9 mouse cellular contexts compared by ENCODE assay signal in the genomic region with DNA sequence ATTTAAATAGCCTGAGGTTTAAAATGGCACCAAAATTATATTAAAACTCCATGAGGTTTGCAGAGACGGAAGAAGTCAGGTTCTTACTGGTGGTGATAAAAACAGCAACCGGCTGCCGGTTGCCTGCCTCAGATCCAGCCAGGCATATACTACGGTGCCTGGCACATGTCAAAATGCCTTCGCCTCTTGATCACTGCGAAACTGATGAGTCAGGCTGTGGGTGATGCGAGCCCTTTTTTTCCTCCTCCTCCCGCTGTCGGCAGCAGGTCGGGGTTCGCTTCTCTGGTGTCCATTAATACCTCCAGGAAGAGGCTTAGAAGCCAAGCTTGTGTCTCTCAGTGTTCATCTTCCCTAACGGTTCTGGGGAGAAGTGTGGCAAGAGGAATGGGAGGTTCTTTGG. TPM values are rescaled to one million over a fixed set of nuclear protein-coding genes. Genes with fewer than 3 reads are reported as not detected.
A peak's percentile ranks its signal among the peaks of the same experiment; 100 is the strongest.
DNase-seq lines count a peak whose midpoint lies in the region; ATAC-seq lines count a peak whose summit lies in the region.
"Had no signal": no experiment of that assay in that cellular context is flagged by ENCODE, and none has a peak within 500 bp of the region (broad histone marks: within the 10 kb centered on the region; RNA-seq: fewer than 3 reads in every experiment).

No protein-coding gene starts in this region.

- H3K9ac ChIP-seq in liver, embryonic 12.5 days: peak overlapping the region; percentile 71
- no peak overlapping the region for H3K9ac ChIP-seq in forebrain, embryonic 11.5 days (ENCODE audit: low read length)
- H3K9ac ChIP-seq in hindbrain, embryonic 16.5 days (ENCODE audit: low read depth, low read length): no peak overlapping the region
- H3K9ac ChIP-seq: limb, embryonic 13.5 days had no signal

- ATAC-seq in liver, embryonic 12.5 days: peak; percentile 83
- ATAC-seq in forebrain, embryonic 11.5 days (replicated peaks; ENCODE audit: low FRiP score): no peak
- no peak for ATAC-seq in hindbrain, embryonic 16.5 days

- H3K9me3 ChIP-seq in heart, embryonic 10.5 days: no peaks in the 10 kb centered on the region
- no peaks in the 10 kb centered on the region for H3K9me3 ChIP-seq in liver, embryonic 12.5 days (replicated peaks)
- H3K9me3 ChIP-seq in forebrain, embryonic 11.5 days (ENCODE audit: control insufficient read depth, low read length): no peaks in the 10 kb centered on the region
- H3K9me3 ChIP-seq in hindbrain, embryonic 16.5 days (ENCODE audit: control insufficient read depth, low read length): no peaks in the 10 kb centered on the region
- H3K9me3 ChIP-seq: limb, embryonic 13.5 days had no signal

- H3K27ac ChIP-seq in heart, embryonic 10.5 days: 0 out of 2 replicates have a peak overlapping the region, but pooled peaks have one; percentile 1
- H3K27ac ChIP-seq in liver, embryonic 12.5 days: peak overlapping the region; percentile 83
- H3K27ac ChIP-seq in forebrain, embryonic 11.5 days (ENCODE audit: low read depth, low read length): no peak overlapping the region
- H3K27ac ChIP-seq in hindbrain, embryonic 16.5 days (ENCODE audit: low read depth, low read length): no peak overlapping the region
- H3K27ac ChIP-seq: limb, embryonic 13.5 days had no signal

- H3K36me3 ChIP-seq in heart, embryonic 10.5 days: 0 out of 2 replicates have a peak, but pooled peaks cover 3% of the 10 kb centered on the region
- H3K36me3 ChIP-seq in liver, embryonic 12.5 days: no peaks in the 10 kb centered on the region; the same call in 1 of the 2 replicates
- no peaks in the 10 kb centered on the region for H3K36me3 ChIP-seq in forebrain, embryonic 11.5 days (ENCODE audit: control insufficient read depth, insufficient read depth, low read length)
- no peaks in the 10 kb centered on the region for H3K36me3 ChIP-seq in hindbrain, embryonic 16.5 days (ENCODE audit: control insufficient read depth, insufficient read depth, low read length)
- H3K36me3 ChIP-seq: limb, embryonic 13.5 days had no signal

- no peaks in the 10 kb centered on the region for H3K27me3 ChIP-seq in heart, embryonic 10.5 days (ENCODE audit: insufficient read depth, poor library complexity, severe bottlenecking)
- H3K27me3 ChIP-seq in liver, embryonic 12.5 days (replicated peaks): no peaks in the 10 kb centered on the region
- no peaks in the 10 kb centered on the region for H3K27me3 ChIP-seq in forebrain, embryonic 11.5 days (ENCODE audit: control insufficient read depth, insufficient read depth, low read length)
- H3K27me3 ChIP-seq in hindbrain, embryonic 16.5 days (replicated peaks; ENCODE audit: control insufficient read depth, insufficient read depth, low read length): no peaks in the 10 kb centered on the region
- H3K27me3 ChIP-seq: limb, embryonic 13.5 days had no signal

- peak overlapping the region; percentile 25; the same call in 1 of the 2 replicates for H3K4me3 ChIP-seq in heart, embryonic 10.5 days
- H3K4me3 ChIP-seq in liver, embryonic 12.5 days: peak overlapping the region; percentile 58
- no peak overlapping the region for H3K4me3 ChIP-seq in forebrain, embryonic 11.5 days (ENCODE audit: low read depth, low read length)
- H3K4me3 ChIP-seq in hindbrain, embryonic 16.5 days (ENCODE audit: low read length): no peak overlapping the region
- H3K4me3 ChIP-seq: limb, embryonic 13.5 days had no signal

- peaks cover 41% of the 10 kb centered on the region for H3K4me1 ChIP-seq in heart, embryonic 10.5 days
- peaks cover 89% of the 10 kb centered on the region for H3K4me1 ChIP-seq in liver, embryonic 12.5 days
- H3K4me1 ChIP-seq in forebrain, embryonic 11.5 days (replicated peaks; ENCODE audit: control insufficient read depth, insufficient read depth, low read length): no peaks in the 10 kb centered on the region
- peaks cover 2% of the 10 kb centered on the region; the same call in 1 of the 2 replicates for H3K4me1 ChIP-seq in hindbrain, embryonic 16.5 days (ENCODE audit: control insufficient read depth, insufficient read depth, low read depth, low read length)

- peak overlapping the region; percentile 70 for H3K4me2 ChIP-seq in liver, embryonic 12.5 days
- no peak overlapping the region for H3K4me2 ChIP-seq in forebrain, embryonic 11.5 days (ENCODE audit: low read depth, low read length, severe bottlenecking)
- no peak overlapping the region for H3K4me2 ChIP-seq in hindbrain, embryonic 16.5 days (ENCODE audit: low read length)
- H3K4me2 ChIP-seq: limb, embryonic 13.5 days had no signal

- 35% methylated on average over 12 of the region's 12 CpGs for WGBS in heart, embryonic 10.5 days
- 20% methylated on average over 12 of the region's 12 CpGs for WGBS in liver, embryonic 12.5 days (ENCODE audit: insufficient replicate concordance)
- WGBS in forebrain, embryonic 11.5 days: 85% methylated on average over 12 of the region's 12 CpGs
- WGBS in hindbrain, embryonic 16.5 days: 62% methylated on average over 12 of the region's 12 CpGs

- peak; percentile 24 for DNase-seq in lung, adult 18-20 months
- no peak for DNase-seq in lung, postnatal 25 days (ENCODE audit: low spot score)
- DNase-seq in c-Kit-negative CD71-positive TER-119-positive erythroid progenitor cells, embryonic 14.5 days (ENCODE audit: low read depth, low spot score): peak; percentile 88
- no peak for DNase-seq in heart, embryonic 10.5 days (ENCODE audit: low spot score)
- DNase-seq in spleen, postnatal 10 days (ENCODE audit: low spot score in 2 of 2): peak; percentile 71 to 87
- DNase-seq in forebrain, embryonic 11.5 days (ENCODE audit: low spot score): no peak

RNA-seq across cellular contexts. Expression of a gene that starts 25.1 kb away (rescaled TPM):
- 2.2 and 3.4 TPM in 2 replicates for polyA plus RNA-seq in heart, embryonic 10.5 days (2016; fragmentation: Nextera tagmentation; extraction: Ambion mirVana)
- polyA plus RNA-seq in liver, embryonic 12.5 days (2016; fragmentation: Nextera tagmentation; extraction: Ambion mirVana): 3.9 and 4.4 TPM in 2 replicates
- 7.5 and 8.0 TPM in 2 replicates for polyA plus RNA-seq in forebrain, embryonic 11.5 days (2014; fragmentation: Nextera tagmentation; extraction: Ambion mirVana)
- 8.3 and 8.4 TPM in 2 replicates for polyA plus RNA-seq in hindbrain, embryonic 16.5 days (2015; fragmentation: Nextera tagmentation; extraction: Ambion mirVana)

Comparison
In these comparisons a context has a peak if more than half of its experiments do, and no peak if none do; other contexts are left out.
1. DNase-seq: peak in lung, adult 18-20 months (2 of 2), c-Kit-negative CD71-positive TER-119-positive erythroid progenitor cells, embryonic 14.5 days (single experiment) and spleen, postnatal 10 days (2 of 2); none in lung, postnatal 25 days (single experiment), heart, embryonic 10.5 days (single experiment) and forebrain, embryonic 11.5 days (single experiment).
2. H3K27ac ChIP-seq: peak in heart, embryonic 10.5 days (single experiment) and liver, embryonic 12.5 days (single experiment); none in forebrain, embryonic 11.5 days (single experiment) and hindbrain, embryonic 16.5 days (single experiment).
3. H3K4me3 ChIP-seq: peak in heart, embryonic 10.5 days (single experiment) and liver, embryonic 12.5 days (single experiment); none in forebrain, embryonic 11.5 days (single experiment) and hindbrain, embryonic 16.5 days (single experiment).